Mouse (Mus musculus): Measurements from ENCODE around the gene E030018B13Rik. TPM values are rescaled to one million over a fixed set of nuclear protein-coding genes. Genes with fewer than 3 reads are reported as not detected.

The E030018B13Rik gene
- total and polyA plus RNA-seq, 3 experiments, result not detected

- Histone ChIP-seq H3K4me1 (ENCODE audit: control insufficient read depth, insufficient read depth, low read length) (peaks cover 16% of the 10 kb centered on the region), H3K4me3 (peak overlapping the region; percentile 82), H3K79me2 (replicated peaks; ENCODE audit: control insufficient read depth, insufficient read depth, low read length) (no peaks in the 10 kb centered on the region; the same call in 1 of the 2 replicates), H3K27ac (peak overlapping the region; percentile 96), H3K36me3 (ENCODE audit: control insufficient read depth, insufficient read depth, low read length) (peaks cover 2% of the 10 kb centered on the region; the same call in 1 of the 2 replicates), H3K27me3 (ENCODE audit: control insufficient read depth, insufficient read depth, low read length) (no peaks in the 10 kb centered on the region), H3K9ac (ENCODE audit: low read depth, low read length) (peak overlapping the region; percentile 96)
- DNase-seq, result no peak
- intact Hi-C loops (cut with DNase I), result loop anchor here (5.0 to 10.0 kb wide), 2 partner anchors 217 to 349 kb away; partner anchors contain the start of genes Mtmr10 and Trpm1
- WGBS, result under 1% methylated on average over 116 of the region's 121 CpGs
- TF ChIP-seq EP300 (IDR thresholded peaks at IDR 0.05; ENCODE audit: insufficient read depth, low read depth, low read length) (0 out of 2 replicates have a peak, but pooled peaks have one; percentile 55), CTCF (IDR thresholded peaks at IDR 0.05) (no peak), POLR2A (IDR thresholded peaks at IDR 0.05; ENCODE audit: insufficient read depth, low read depth, low read length) (peak; percentile 73)
These were observed 21.6 kb downstream of the E030018B13Rik start for GRCm38 (mm10) chr7:63938066-63938913.

DNA sequence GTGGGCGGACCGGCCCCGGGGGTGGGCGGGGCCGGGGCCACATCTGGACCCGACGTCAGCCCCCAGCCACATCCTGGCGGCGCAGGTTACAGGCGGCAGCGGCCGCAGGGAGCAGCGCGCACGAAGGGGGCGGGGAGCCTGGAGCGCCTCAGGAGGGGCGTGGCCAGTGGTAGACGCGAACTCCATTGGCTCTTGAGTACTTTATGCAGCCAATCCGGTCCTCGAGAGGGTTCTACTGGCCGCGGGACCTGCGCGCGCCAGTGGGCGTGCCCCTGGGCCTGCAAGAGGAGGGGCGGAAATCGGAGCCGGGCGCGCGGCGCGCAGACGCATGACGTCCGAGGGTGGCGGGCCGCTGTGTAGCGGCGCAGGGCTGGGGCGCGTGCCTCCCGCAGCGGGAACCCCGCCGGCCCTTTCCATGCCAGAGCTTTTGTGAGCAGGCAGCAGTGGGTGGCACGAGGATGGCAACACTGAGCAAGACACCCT, 22.3 kb downstream of the E030018B13Rik start, which contains the start of gene Klf13:
Gene Klf13 (minus strand): TSS at position 2 of the 483 bp plus-strand sequence.
- peak; percentile 97 to 99 for DNase-seq
- Histone ChIP-seq H3K27me3 (ENCODE audit: control insufficient read depth, insufficient read depth, low read length) (no peaks in the 10 kb centered on the region), H3K4me1 (ENCODE audit: control insufficient read depth, insufficient read depth, low read length) (peaks cover 9% of the 10 kb centered on the region), H3K9ac (ENCODE audit: low read depth, low read length) (peak within 1 kb of the TSS; percentile 96), H3K27ac (peak within 1 kb of the TSS; percentile 100), H3K4me3 (peak within 1 kb of the TSS; percentile 82), H3K36me3 (ENCODE audit: control insufficient read depth, insufficient read depth, low read length) (no peaks in the 10 kb centered on the region), H3K79me2 (replicated peaks; ENCODE audit: control insufficient read depth, insufficient read depth, low read length) (no peaks in the 10 kb centered on the region)
- WGBS, result under 1% methylated on average over 50 of the region's 50 CpGs
- no peak for TF ChIP-seq EP300 (IDR thresholded peaks at IDR 0.05; ENCODE audit: insufficient read depth, low read depth, low read length)
- TF ChIP-seq POLR2A (IDR thresholded peaks at IDR 0.05; ENCODE audit: insufficient read depth, low read depth, low read length), result peak; percentile 80
- intact Hi-C loops (cut with DNase I), result loop anchor here (5.0 to 10.0 kb wide), 2 partner anchors 216 to 348 kb away; partner anchors contain the start of genes Mtmr10 and Trpm1

DNA sequence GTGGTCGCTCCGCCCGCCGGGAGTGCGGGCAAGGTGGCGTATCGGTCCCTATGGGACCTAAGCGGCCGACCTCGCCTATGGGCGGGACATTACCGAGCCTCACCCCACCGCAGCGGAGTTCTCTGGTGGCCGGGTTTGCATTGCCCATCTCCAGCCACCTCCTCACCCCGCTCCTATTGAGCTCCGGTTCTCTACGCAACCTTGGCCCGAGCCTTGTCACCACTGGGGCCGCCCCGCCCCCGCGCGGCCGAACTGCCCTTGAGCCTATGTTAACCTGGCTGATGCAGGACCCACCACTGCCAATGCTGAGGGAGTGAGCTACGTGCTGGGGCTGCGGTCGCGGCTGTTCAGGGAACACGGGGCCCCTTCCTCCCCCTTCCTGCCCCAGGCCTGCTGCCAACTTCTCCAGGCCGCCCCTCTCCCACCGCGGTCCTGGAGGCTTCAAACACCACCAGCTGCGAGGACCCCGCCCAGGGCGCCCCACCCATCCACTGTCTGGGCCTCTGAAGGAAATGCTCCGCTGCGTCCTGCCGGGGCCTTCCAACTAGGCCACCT, 22.8 kb downstream of the E030018B13Rik start:
- DNase-seq, result peak; percentile 88 to 89
- peak overlapping the region; percentile 100 for H3K27ac ChIP-seq
- peaks cover 6% of the 10 kb centered on the region for H3K4me1 ChIP-seq (ENCODE audit: control insufficient read depth, insufficient read depth, low read length)
- TF ChIP-seq CTCF (IDR thresholded peaks at IDR 0.05), result peak; percentile 59
- TF ChIP-seq POLR2A (IDR thresholded peaks at IDR 0.05; ENCODE audit: insufficient read depth, low read depth, low read length), result no peak; the same call in 1 of the 2 replicates
- TF ChIP-seq EP300 (IDR thresholded peaks at IDR 0.05; ENCODE audit: insufficient read depth, low read depth, low read length), result 0 out of 2 replicates have a peak, but pooled peaks have one; percentile 14
- peak overlapping the region; percentile 76 for H3K4me3 ChIP-seq
- under 1% methylated on average over 36 of the region's 39 CpGs for WGBS
- no peaks in the 10 kb centered on the region for H3K36me3 ChIP-seq (ENCODE audit: control insufficient read depth, insufficient read depth, low read length)
- no peaks in the 10 kb centered on the region for H3K27me3 ChIP-seq (ENCODE audit: control insufficient read depth, insufficient read depth, low read length)
- peak overlapping the region; percentile 85 for H3K9ac ChIP-seq (ENCODE audit: low read depth, low read length)
- intact Hi-C loops (cut with DNase I), result loop anchor here (5.0 to 10.0 kb wide), 2 partner anchors 215 to 348 kb away; partner anchors contain the start of genes Mtmr10 and Trpm1
- no peaks in the 10 kb centered on the region for H3K79me2 ChIP-seq (replicated peaks; ENCODE audit: control insufficient read depth, insufficient read depth, low read length)

DNA sequence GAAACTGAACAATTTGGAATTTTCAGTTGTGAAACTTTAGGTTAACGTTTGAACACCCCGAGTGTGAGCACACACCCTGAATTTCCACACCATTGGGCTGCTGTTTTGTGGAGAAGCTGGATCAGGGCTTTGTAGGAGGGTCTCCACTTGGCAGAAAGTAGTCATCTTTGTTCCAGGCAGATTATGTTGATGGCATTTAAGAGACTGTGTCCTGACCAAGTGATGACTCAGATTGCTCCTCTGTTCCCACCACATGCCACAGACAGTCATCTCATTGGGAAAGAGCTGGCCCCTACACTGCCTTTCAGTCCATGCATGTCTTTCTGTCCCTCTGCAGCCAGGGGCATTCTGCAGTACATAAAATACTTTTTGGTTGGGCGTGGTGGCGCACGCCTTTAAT, 23.7 kb downstream of the E030018B13Rik start:
- Histone ChIP-seq H3K27me3 (ENCODE audit: control insufficient read depth, insufficient read depth, low read length) (no peaks in the 10 kb centered on the region), H3K79me2 (replicated peaks; ENCODE audit: control insufficient read depth, insufficient read depth, low read length) (no peaks in the 10 kb centered on the region), H3K4me3 (no peak overlapping the region), H3K27ac (peak overlapping the region; percentile 100), H3K4me1 (ENCODE audit: control insufficient read depth, insufficient read depth, low read length) (peaks cover 4% of the 10 kb centered on the region; the same call in 1 of the 2 replicates), H3K36me3 (ENCODE audit: control insufficient read depth, insufficient read depth, low read length) (no peaks in the 10 kb centered on the region), H3K9ac (ENCODE audit: low read depth, low read length) (no peak overlapping the region)
- DNase-seq, result no peak
- no peak for TF ChIP-seq EP300 (IDR thresholded peaks at IDR 0.05; ENCODE audit: insufficient read depth, low read depth, low read length)
- no peak for TF ChIP-seq POLR2A (IDR thresholded peaks at IDR 0.05; ENCODE audit: insufficient read depth, low read depth, low read length)
- TF ChIP-seq CTCF (IDR thresholded peaks at IDR 0.05), result no peak
- 89% methylated on average over 5 of the region's 5 CpGs for WGBS
- intact Hi-C loops (cut with DNase I), result loop anchor here (2.0 to 5.0 kb wide), 3 partner anchors 52 to 136 kb away; no protein-coding TSS in a partner anchor

DNA sequence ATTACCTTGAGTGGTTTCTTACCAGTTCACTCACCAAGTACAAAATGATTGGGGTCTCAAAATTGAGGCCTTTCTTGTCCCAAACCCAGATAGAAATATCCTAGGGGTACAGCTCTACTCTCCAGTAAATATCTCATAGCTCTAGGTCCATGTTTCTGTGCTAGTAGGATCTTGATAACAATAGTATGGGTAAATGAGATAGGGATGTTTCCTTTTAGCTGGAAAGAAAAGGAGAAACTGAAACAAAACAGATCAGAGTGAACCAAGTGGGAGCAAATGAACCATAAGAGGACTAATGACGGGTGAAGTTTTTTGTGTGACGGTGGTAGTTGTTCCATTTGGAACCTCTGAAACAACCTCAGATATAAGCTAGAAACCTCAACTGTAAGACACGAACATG, 24.4 kb downstream of the E030018B13Rik start:
- Histone ChIP-seq H3K79me2 (replicated peaks; ENCODE audit: control insufficient read depth, insufficient read depth, low read length) (no peaks in the 10 kb centered on the region), H3K27ac (no peak overlapping the region), H3K4me1 (ENCODE audit: control insufficient read depth, insufficient read depth, low read length) (peaks cover 2% of the 10 kb centered on the region; the same call in 1 of the 2 replicates), H3K4me3 (no peak overlapping the region), H3K27me3 (ENCODE audit: control insufficient read depth, insufficient read depth, low read length) (no peaks in the 10 kb centered on the region), H3K36me3 (ENCODE audit: control insufficient read depth, insufficient read depth, low read length) (no peaks in the 10 kb centered on the region), H3K9ac (ENCODE audit: low read depth, low read length) (no peak overlapping the region)
- 89% methylated on average over 3 of the region's 3 CpGs for WGBS
- TF ChIP-seq POLR2A (IDR thresholded peaks at IDR 0.05; ENCODE audit: insufficient read depth, low read depth, low read length), result no peak
- no peak for TF ChIP-seq EP300 (IDR thresholded peaks at IDR 0.05; ENCODE audit: insufficient read depth, low read depth, low read length)
- no peak for TF ChIP-seq CTCF (IDR thresholded peaks at IDR 0.05)
- intact Hi-C loops (cut with DNase I), result loop anchor here (2.0 to 5.0 kb wide), 3 partner anchors 51 to 136 kb away; no protein-coding TSS in a partner anchor
- no peak for DNase-seq

Data from heart, adult 2 months (tissue).